Mouse (Mus musculus): ENCODE data around the gene Mad2l1bp. TPM values are rescaled to one million over a fixed set of nuclear protein-coding genes. Genes with fewer than 3 reads are reported as not detected.

Gene Mad2l1bp
- polyA plus RNA-seq, 1 experiment from 2014 or later: 46.7 TPM

- no peaks in the 10 kb centered on the region for H3K27me3 ChIP-seq (replicated peaks)
- H3K9me3 ChIP-seq (replicated peaks): no peaks in the 10 kb centered on the region
- no peak overlapping the region for H3K4me3 ChIP-seq
- H3K4me1 ChIP-seq: no peaks in the 10 kb centered on the region
- peaks cover 91% of the 10 kb centered on the region for H3K36me3 ChIP-seq
- H3K9ac ChIP-seq: no peak overlapping the region
- H3K27ac ChIP-seq: no peak overlapping the region
- WGBS (ENCODE audit: insufficient replicate concordance): 90% methylated on average over 4 of the region's 4 CpGs
- no peak overlapping the region for H3K4me2 ChIP-seq
- no peak for ATAC-seq
Observed at GRCm38 (mm10) chr17:46122791-46123190, 30.6 kb downstream of the Mad2l1bp start.

DNA sequence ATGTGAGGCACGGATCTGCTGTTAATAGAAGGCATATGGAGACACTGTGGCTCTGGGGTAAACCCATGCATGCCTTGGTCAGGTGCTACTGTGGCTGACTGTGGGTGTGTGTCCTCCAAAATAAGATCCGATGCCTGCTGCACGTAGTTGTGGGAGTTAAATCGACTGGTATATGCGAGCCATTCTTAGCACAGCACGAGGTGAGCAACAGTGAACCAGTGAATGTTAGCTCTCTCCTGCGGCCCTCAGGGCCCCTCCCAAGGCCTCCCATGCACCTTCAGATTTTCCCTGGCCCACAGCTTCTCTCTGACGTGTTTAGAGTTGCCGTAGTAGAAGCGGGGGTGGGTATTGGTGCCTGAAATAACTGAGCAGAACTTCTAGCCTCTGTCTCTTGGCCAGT lies 33.7 kb downstream of the Mad2l1bp start:
- no peak overlapping the region for H3K9ac ChIP-seq
- ATAC-seq: no peak
- H3K27me3 ChIP-seq (replicated peaks): no peaks in the 10 kb centered on the region
- peaks cover 86% of the 10 kb centered on the region for H3K36me3 ChIP-seq
- H3K4me2 ChIP-seq: no peak overlapping the region
- peaks cover 3% of the 10 kb centered on the region; the same call in 1 of the 2 replicates for H3K4me1 ChIP-seq
- WGBS (ENCODE audit: insufficient replicate concordance): 85% methylated on average over 10 of the region's 10 CpGs
- H3K9me3 ChIP-seq (replicated peaks): no peaks in the 10 kb centered on the region
- no peak overlapping the region for H3K4me3 ChIP-seq
- H3K27ac ChIP-seq: no peak overlapping the region

GRCm38 (mm10) chr17:46118423-46118850 lies 34.9 kb downstream of the Mad2l1bp start:
- H3K4me1 ChIP-seq: peaks cover 8% of the 10 kb centered on the region; the same call in 1 of the 2 replicates
- H3K4me2 ChIP-seq: no peak overlapping the region
- 79% methylated on average over 4 of the region's 4 CpGs for WGBS (ENCODE audit: insufficient replicate concordance)
- H3K9ac ChIP-seq: no peak overlapping the region
- no peaks in the 10 kb centered on the region for H3K9me3 ChIP-seq (replicated peaks)
- no peaks in the 10 kb centered on the region for H3K27me3 ChIP-seq (replicated peaks)
- no peak for ATAC-seq
- no peak overlapping the region for H3K27ac ChIP-seq
- peaks cover 82% of the 10 kb centered on the region for H3K36me3 ChIP-seq
- H3K4me3 ChIP-seq: no peak overlapping the region

DNA sequence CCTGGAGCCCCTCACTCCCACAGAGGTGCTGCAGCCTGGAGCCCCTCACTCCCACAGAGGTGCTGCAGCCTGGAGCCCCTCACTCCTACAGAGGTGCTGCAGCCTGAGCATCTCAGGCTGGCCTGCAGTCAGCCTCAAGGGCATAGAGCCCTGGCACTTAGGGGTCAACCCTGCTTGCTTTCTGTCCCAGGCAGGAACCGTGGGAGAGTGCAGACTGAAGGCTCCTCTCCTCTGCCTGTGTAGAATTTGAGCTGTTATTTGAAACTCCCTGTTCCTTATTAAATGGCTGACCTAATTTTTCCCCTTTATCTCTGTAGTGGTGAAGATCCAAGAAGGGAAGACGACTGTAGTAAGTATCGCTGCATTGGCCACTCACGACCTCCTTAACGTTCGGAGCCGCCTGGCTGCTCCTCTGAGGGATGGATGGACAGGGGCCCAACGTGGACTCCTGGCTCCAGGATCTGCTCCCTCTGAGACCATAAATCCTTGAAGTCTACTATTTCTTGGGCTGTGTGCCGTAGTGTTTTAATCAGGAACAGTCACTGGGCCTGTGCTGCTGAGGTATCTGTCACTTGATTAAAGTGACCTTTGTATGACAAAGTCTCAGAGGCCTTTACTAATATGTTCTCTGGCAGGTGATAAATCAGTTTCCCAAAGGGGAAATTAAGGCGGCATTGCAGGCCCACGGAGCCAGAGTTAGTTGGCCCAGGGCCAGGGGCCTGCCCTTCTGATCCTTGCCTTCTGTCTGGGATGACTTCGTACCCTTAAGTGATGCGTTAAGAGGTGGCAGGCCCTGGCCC lies 35.5 kb downstream of the Mad2l1bp start:
- 85% methylated on average over 13 of the region's 13 CpGs for WGBS (ENCODE audit: insufficient replicate concordance)
- no peak for ATAC-seq
- H3K4me1 ChIP-seq: peaks cover 11% of the 10 kb centered on the region; the same call in 1 of the 2 replicates
- no peak overlapping the region for H3K4me2 ChIP-seq
- H3K9ac ChIP-seq: no peak overlapping the region
- H3K27ac ChIP-seq: no peak overlapping the region
- H3K27me3 ChIP-seq (replicated peaks): no peaks in the 10 kb centered on the region
- H3K36me3 ChIP-seq: peaks cover 79% of the 10 kb centered on the region
- no peak overlapping the region for H3K4me3 ChIP-seq
- H3K9me3 ChIP-seq (replicated peaks): no peaks in the 10 kb centered on the region

GRCm38 (mm10) chr17:46116881-46117280 lies 36.5 kb downstream of the Mad2l1bp start:
- H3K9ac ChIP-seq: no peak overlapping the region
- H3K9me3 ChIP-seq (replicated peaks): no peaks in the 10 kb centered on the region
- no peak overlapping the region for H3K4me2 ChIP-seq
- 71% methylated on average over 3 of the region's 3 CpGs for WGBS (ENCODE audit: insufficient replicate concordance)
- peaks cover 72% of the 10 kb centered on the region for H3K36me3 ChIP-seq
- no peak overlapping the region for H3K4me3 ChIP-seq
- no peak overlapping the region for H3K27ac ChIP-seq
- H3K4me1 ChIP-seq: peaks cover 19% of the 10 kb centered on the region
- H3K27me3 ChIP-seq (replicated peaks): no peaks in the 10 kb centered on the region
- ATAC-seq: no peak

GRCm38 (mm10) chr17:46116138-46116537 lies 37.2 kb downstream of the Mad2l1bp start:
- WGBS (ENCODE audit: insufficient replicate concordance): 85% methylated on average over 11 of the region's 11 CpGs
- no peak overlapping the region for H3K4me2 ChIP-seq
- no peaks in the 10 kb centered on the region for H3K9me3 ChIP-seq (replicated peaks)
- H3K27me3 ChIP-seq (replicated peaks): no peaks in the 10 kb centered on the region
- no peak overlapping the region for H3K4me3 ChIP-seq
- no peak for ATAC-seq
- peaks cover 27% of the 10 kb centered on the region for H3K4me1 ChIP-seq
- H3K27ac ChIP-seq: no peak overlapping the region
- no peak overlapping the region for H3K9ac ChIP-seq
- H3K36me3 ChIP-seq: peaks cover 69% of the 10 kb centered on the region

DNA sequence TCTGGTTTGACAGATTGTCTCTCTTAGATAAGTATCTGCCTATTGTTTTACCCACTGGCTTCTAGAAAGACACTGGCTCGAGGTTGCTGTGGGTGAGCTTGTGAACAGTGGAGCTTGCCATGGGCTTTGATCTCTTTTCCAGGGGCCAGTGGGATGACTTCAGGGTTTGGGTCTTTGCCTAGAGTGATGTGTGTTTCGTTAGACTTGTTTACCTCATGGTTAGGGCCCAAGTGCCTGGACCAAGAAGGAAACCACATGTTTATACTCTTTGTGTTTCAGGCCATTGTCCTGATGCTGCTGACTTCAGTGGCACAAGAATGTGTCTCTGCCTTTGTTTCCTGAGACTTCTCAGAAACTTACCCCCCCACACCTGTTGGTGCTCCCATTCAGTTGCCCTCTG lies 37.9 kb downstream of the Mad2l1bp start:
- ATAC-seq: no peak
- no peak overlapping the region for H3K4me3 ChIP-seq
- no peak overlapping the region for H3K4me2 ChIP-seq
- 51% methylated on average over 2 of the region's 2 CpGs for WGBS (ENCODE audit: insufficient replicate concordance)
- H3K27ac ChIP-seq: no peak overlapping the region
- H3K9me3 ChIP-seq (replicated peaks): no peaks in the 10 kb centered on the region
- H3K36me3 ChIP-seq: peaks cover 68% of the 10 kb centered on the region
- H3K4me1 ChIP-seq: peaks cover 27% of the 10 kb centered on the region
- no peaks in the 10 kb centered on the region for H3K27me3 ChIP-seq (replicated peaks)
- no peak overlapping the region for H3K9ac ChIP-seq

DNA sequence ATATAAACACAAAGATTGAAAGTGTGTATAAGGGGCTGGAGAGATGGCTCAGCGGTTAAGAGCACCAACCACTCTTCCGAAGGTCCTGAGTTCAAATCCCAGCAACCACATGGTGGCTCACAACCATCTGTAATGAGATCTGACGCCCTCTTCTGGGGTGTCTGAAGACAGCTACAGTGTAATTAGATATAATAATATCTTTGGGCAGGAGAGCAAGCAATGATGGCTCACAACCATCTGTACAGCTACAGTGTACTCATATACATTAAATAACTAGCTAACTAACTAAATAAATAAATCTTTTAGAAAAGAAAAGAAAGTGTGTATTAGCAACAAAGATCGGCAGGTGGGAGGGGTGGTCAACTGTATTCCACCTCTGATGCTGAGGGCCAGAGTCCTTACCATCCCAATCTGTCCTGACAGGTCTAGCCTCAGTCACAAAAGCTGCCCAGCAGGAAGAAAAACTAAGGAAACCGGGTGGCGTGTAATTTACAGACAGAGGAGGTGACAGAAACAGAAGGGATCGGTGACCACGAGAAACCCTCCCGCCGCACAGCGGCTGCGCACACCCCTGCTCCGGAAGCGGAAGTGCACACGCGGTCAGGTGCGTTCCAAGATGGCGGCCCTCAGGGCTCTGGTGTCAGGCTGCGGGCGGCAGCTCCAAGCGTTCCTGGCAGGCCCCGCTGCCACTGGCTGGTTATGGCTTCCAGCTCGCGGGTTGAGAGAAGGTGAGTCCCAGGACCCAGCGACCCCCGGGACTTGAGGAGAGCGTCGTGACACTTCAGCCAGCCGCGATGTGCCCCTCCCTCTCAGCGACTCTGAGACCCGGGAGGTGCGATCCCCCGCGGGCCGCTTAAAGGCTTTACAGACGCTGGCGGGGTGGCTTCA lies 42.7 kb downstream of the Mad2l1bp start, which contains the start of gene Mrps18a:
Mrps18a (plus strand) TSS at position 585 of the 888 bp plus-strand sequence.
- Histone ChIP-seq H3K27me3 (replicated peaks) (peaks cover 12% of the 10 kb centered on the region), H3K36me3 (peaks cover 21% of the 10 kb centered on the region), H3K9ac (peak within 1 kb of the TSS; percentile 84), H3K4me3 (peak within 1 kb of the TSS; percentile 92), H3K4me1 (peaks cover 31% of the 10 kb centered on the region), H3K4me2 (peak within 1 kb of the TSS; percentile 81), H3K27ac (peak within 1 kb of the TSS; percentile 70), H3K9me3 (replicated peaks) (no peaks in the 10 kb centered on the region)
- ATAC-seq: peak; percentile 89
- 6% methylated on average over 38 of the region's 38 CpGs for WGBS (ENCODE audit: insufficient replicate concordance)

DNA sequence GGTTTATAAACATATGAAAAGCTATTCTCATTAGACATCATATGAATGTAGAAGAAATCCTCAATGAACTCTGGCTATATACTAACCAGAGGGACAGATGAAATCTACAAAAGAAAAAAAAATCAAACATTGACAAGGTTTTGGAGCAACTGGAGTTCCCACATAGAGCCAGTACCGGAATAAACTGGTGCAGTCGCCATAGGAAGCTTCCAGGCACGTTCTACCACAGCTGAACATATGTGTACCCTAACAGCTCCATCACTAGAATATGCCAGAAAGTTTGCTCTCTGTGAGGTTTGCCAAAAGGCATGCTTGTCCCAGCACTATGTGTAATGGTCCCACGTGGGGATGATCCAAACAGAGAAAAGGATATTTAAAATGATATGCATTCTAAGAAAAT lies 45.1 kb downstream of the Mad2l1bp start:
- WGBS (ENCODE audit: insufficient replicate concordance): 57% methylated on average over 4 of the region's 4 CpGs
- no peak for ATAC-seq
- Histone ChIP-seq H3K9me3 (replicated peaks) (no peaks in the 10 kb centered on the region), H3K36me3 (0 out of 2 replicates have a peak, but pooled peaks cover 4% of the 10 kb centered on the region), H3K27ac (no peak overlapping the region), H3K4me1 (peaks cover 21% of the 10 kb centered on the region), H3K9ac (no peak overlapping the region), H3K27me3 (replicated peaks) (peaks cover 15% of the 10 kb centered on the region), H3K4me2 (no peak overlapping the region), H3K4me3 (no peak overlapping the region)

GRCm38 (mm10) chr17:46104487-46104886 lies 48.9 kb downstream of the Mad2l1bp start:
- Histone ChIP-seq H3K4me1 (no peaks in the 10 kb centered on the region), H3K9me3 (replicated peaks) (no peaks in the 10 kb centered on the region), H3K9ac (no peak overlapping the region), H3K4me2 (no peak overlapping the region), H3K4me3 (no peak overlapping the region), H3K36me3 (no peaks in the 10 kb centered on the region), H3K27me3 (replicated peaks) (peaks cover 13% of the 10 kb centered on the region), H3K27ac (no peak overlapping the region)
- no peak for ATAC-seq
- WGBS (ENCODE audit: insufficient replicate concordance): 38% methylated on average over 12 of the region's 12 CpGs

GRCm38 (mm10) chr17:46102608-46103159 lies 50.7 kb downstream of the Mad2l1bp start:
- Histone ChIP-seq H3K36me3 (no peaks in the 10 kb centered on the region), H3K4me1 (0 out of 2 replicates have a peak, but pooled peaks cover 7% of the 10 kb centered on the region), H3K9ac (no peak overlapping the region), H3K27ac (no peak overlapping the region), H3K4me3 (no peak overlapping the region), H3K4me2 (no peak overlapping the region), H3K27me3 (replicated peaks) (0 out of 2 replicates have a peak, but pooled peaks cover 9% of the 10 kb centered on the region), H3K9me3 (replicated peaks) (no peaks in the 10 kb centered on the region)
- WGBS (ENCODE audit: insufficient replicate concordance): 73% methylated on average over 8 of the region's 8 CpGs
- no peak for ATAC-seq

Data from liver, embryonic 12.5 days (tissue).